Mouse (Mus musculus) MEL (cell line): ENCODE measurements around the gene Gm20388. TPM values are rescaled to one million over a fixed set of nuclear protein-coding genes. Genes with fewer than 3 reads are reported as not detected.
A peak's percentile ranks its signal among the peaks of the same experiment; 100 is the strongest.

Source experiments
- DNase-seq: peaks from one replicate; pipeline ENCODE4 v3.0.0; 2011; ENCODE audit warnings: low read depth, low spot score
- H3K27ac ChIP-seq: 2 replicates; pipeline ENCODE4 v1.5.1; 2012; ENCODE audit warnings: low read depth, mild to moderate bottlenecking, control low read depth, low read length, moderate library complexity; ENCODE audit not compliant: control insufficient read depth
- H3K27me3 ChIP-seq, 2 experiments: fragments of 150-350 bp in 1 of 2; sonication (generic) in 1 of 2; 2 replicates each; pipeline ENCODE4 v1.6.1; 2012; ENCODE audit warnings: low read length in 2 of 2, mild to moderate bottlenecking in 2 of 2, improper control_type of control experiment in 1 of 2, moderate library complexity in 1 of 2; ENCODE audit not compliant: insufficient read depth in 2 of 2, control insufficient read depth in 1 of 2
- H3K36me3 ChIP-seq, 2 experiments: 2 replicates each; pipeline ENCODE4 v1.6.1; 2012 to 2014; ENCODE audit warnings: low read length in 2 of 2, improper control_type of control experiment in 1 of 2, inconsistent platforms in 1 of 2, mild to moderate bottlenecking in 1 of 2; ENCODE audit not compliant: insufficient read depth in 2 of 2, control insufficient read depth in 1 of 2
- H3K4me1 ChIP-seq, 2 experiments: fragments of 150-350 bp in 1 of 2; sonication (generic) in 1 of 2; 2 replicates each; pipeline ENCODE4 v1.6.1; 2012; ENCODE audit warnings: low read length in 2 of 2, improper control_type of control experiment in 1 of 2, mild to moderate bottlenecking in 1 of 2; ENCODE audit not compliant: insufficient read depth in 2 of 2, control insufficient read depth in 1 of 2
- H3K4me3 ChIP-seq, 2 experiments: fragments of 150-350 bp in 1 of 2; sonication (generic) in 1 of 2; 2 replicates each; pipeline ENCODE4 v1.5.1; 2012; ENCODE audit warnings: low read depth in 2 of 2, low read length in 2 of 2, mild to moderate bottlenecking in 2 of 2, moderate library complexity in 2 of 2, control low read depth in 1 of 2, improper control_type of control experiment in 1 of 2; ENCODE audit not compliant: control insufficient read depth in 1 of 2, insufficient read depth in 1 of 2
- H3K79me2 ChIP-seq: 2 replicates; pipeline ENCODE4 v1.6.1; 2012; ENCODE audit warnings: mild to moderate bottlenecking, low read length, moderate library complexity; ENCODE audit not compliant: control insufficient read depth, poor library complexity, insufficient read depth
- H3K9ac ChIP-seq: 2 replicates; pipeline ENCODE4 v1.6.1; 2012; ENCODE audit warnings: low read depth, mild to moderate bottlenecking, control low read depth, low read length, moderate library complexity; ENCODE audit not compliant: control insufficient read depth, poor library complexity, severe bottlenecking
- H3K9me3 ChIP-seq: fragments of 150-350 bp; sonication (generic); replicated peaks from 2 replicates; pipeline ENCODE4 v1.6.1; 2012; ENCODE audit warnings: mild to moderate bottlenecking, low read length, improper control_type of control experiment, moderate library complexity; ENCODE audit not compliant: insufficient read depth
- BHLHE40 ChIP-seq: IDR thresholded peaks from 2 replicates; pipeline ENCODE4 v1.6.1; 2012; ENCODE audit warnings: low read depth, mild to moderate bottlenecking, inconsistent platforms, low read length, improper control_type of control experiment, borderline replicate concordance
- CHD1 ChIP-seq: IDR thresholded peaks from 2 replicates; pipeline ENCODE4 v1.6.1; 2012; ENCODE audit warnings: low read depth, mild to moderate bottlenecking, inconsistent platforms, low read length, improper control_type of control experiment
- ETS1 ChIP-seq: IDR thresholded peaks from 2 replicates; pipeline ENCODE4 v1.6.1; 2012; ENCODE audit warnings: low read depth, mild to moderate bottlenecking, inconsistent platforms, low read length, improper control_type of control experiment, moderate library complexity
- GATA1 ChIP-seq: IDR thresholded peaks from 2 replicates; pipeline ENCODE4 v1.6.1; 2011; ENCODE audit warnings: low read depth, low read length, improper control_type of control experiment
- HCFC1 ChIP-seq: IDR thresholded peaks from 2 replicates; pipeline ENCODE4 v1.6.1; 2012; ENCODE audit warnings: low read depth, mild to moderate bottlenecking, inconsistent platforms, low read length, improper control_type of control experiment, moderate library complexity
- JUND ChIP-seq: IDR thresholded peaks from 2 replicates; pipeline ENCODE4 v1.6.1; 2011; ENCODE audit warnings: low read depth, mild to moderate bottlenecking, improper control_type of control experiment, low read length
- KAT2A ChIP-seq: conservative IDR thresholded peaks from 2 replicates; pipeline ENCODE4 v1.6.1; 2012; ENCODE audit warnings: low read depth, low read length, improper control_type of control experiment, inconsistent platforms
- MXI1 ChIP-seq: IDR thresholded peaks from 2 replicates; pipeline ENCODE4 v1.6.1; 2011; ENCODE audit warnings: mild to moderate bottlenecking, low read depth, low read length, improper control_type of control experiment
- MYC ChIP-seq: IDR thresholded peaks from 2 replicates; pipeline ENCODE4 v1.6.1; 2011; ENCODE audit warnings: low read depth, mild to moderate bottlenecking, low read length, improper control_type of control experiment, moderate library complexity
- NELFE ChIP-seq: IDR thresholded peaks from 2 replicates; pipeline ENCODE4 v1.6.1; 2011; ENCODE audit warnings: low read depth, low read length, improper control_type of control experiment
- NRF1 ChIP-seq: IDR thresholded peaks from 2 replicates; pipeline ENCODE4 v1.6.1; 2014; ENCODE audit warnings: low read depth, mild to moderate bottlenecking, inconsistent platforms, low read length, improper control_type of control experiment, moderate library complexity; ENCODE audit not compliant: poor library complexity, insufficient read depth, severe bottlenecking
- POLR2AphosphoS2 ChIP-seq: IDR thresholded peaks from 2 replicates; pipeline ENCODE4 v1.6.1; 2011; ENCODE audit warnings: low read length, improper control_type of control experiment
- POLR2AphosphoS5 ChIP-seq: IDR thresholded peaks from 2 replicates; pipeline ENCODE4 v1.6.1; 2012; ENCODE audit warnings: low read depth, borderline replicate concordance, mild to moderate bottlenecking, inconsistent platforms, low read length, moderate library complexity, mixed read lengths
- RCOR1 ChIP-seq: IDR thresholded peaks from 2 replicates; pipeline ENCODE4 v1.6.1; 2012; ENCODE audit warnings: low read depth, mild to moderate bottlenecking, inconsistent platforms, low read length, improper control_type of control experiment
- SIN3A ChIP-seq: IDR thresholded peaks from 2 replicates; pipeline ENCODE4 v1.6.1; 2012; ENCODE audit warnings: low read length, improper control_type of control experiment, inconsistent platforms
- SMC3 ChIP-seq: IDR thresholded peaks from 2 replicates; pipeline ENCODE4 v1.6.1; 2011; ENCODE audit warnings: low read depth, low read length, improper control_type of control experiment
- USF1 ChIP-seq: IDR thresholded peaks from 2 replicates; pipeline ENCODE4 v1.6.1; 2014; ENCODE audit warnings: low read depth, mild to moderate bottlenecking, inconsistent platforms, low read length, improper control_type of control experiment, moderate library complexity
- ZC3H11A ChIP-seq: IDR thresholded peaks from 2 replicates; pipeline ENCODE4 v1.6.1; 2012; ENCODE audit warnings: low read depth, mild to moderate bottlenecking, inconsistent platforms, low read length, improper control_type of control experiment
- ZMIZ1 ChIP-seq: IDR thresholded peaks from 2 replicates; pipeline ENCODE4 v1.6.1; 2012; ENCODE audit warnings: low read depth, mild to moderate bottlenecking, inconsistent platforms, low read length, improper control_type of control experiment, moderate library complexity
- polyA plus RNA-seq, 2 experiments: library from polyadenylated mRNA; stranded (reverse) in 1 of 2; unstranded in 1 of 2; fragments of >175 nt in 1 of 2; fragments of >200 nt in 1 of 2; gene quantifications; 2 replicates each; pipeline versions ENCODE4 v1.2.1 to v1.2.4; 2012; ENCODE audit warnings: low replicate concordance in 2 of 2, low read depth in 1 of 2; ENCODE audit not compliant: insufficient read length in 2 of 2, insufficient read depth in 1 of 2, missing spikeins in 1 of 2
- total RNA-seq: library from RNA; depleted of rRNA; stranded (reverse); fragments of 300-350 nt; gene quantifications from 2 replicates; pipeline ENCODE4 v1.2.3, GENCODE M21; 2012

Gene Gm20388
- total and polyA plus RNA-seq, 3 experiments = 11.1 to 17.8 TPM; not detected in 1

GRCm38 (mm10) chr8:120378306-120378705, 467.7 kb downstream of the Gm20388 start:
- Histone ChIP-seq H3K4me3 (peak overlapping the region; percentile 45 to 50), H3K36me3 (peaks cover 0 to 49% of the 10 kb centered on the region in 2 experiments; a peak in 2 of 4 replicates), H3K9me3 (no peaks in the 10 kb centered on the region), H3K9ac (peak overlapping the region; percentile 83), H3K27me3 (no peaks in the 10 kb centered on the region), H3K79me2 (peaks cover 24% of the 10 kb centered on the region), H3K27ac (peak overlapping the region; percentile 97), H3K4me1 (peaks cover 40 to 71% of the 10 kb centered on the region in 2 experiments)
- TF ChIP-seq NELFE (0 out of 2 replicates have a peak, but pooled peaks have one; percentile 17), CHD1 (no peak), SMC3 (0 out of 2 replicates have a peak, but pooled peaks have one; percentile 3), BHLHE40 (peak; percentile 25; the same call in 1 of the 2 replicates), RCOR1 (no peak), USF1 (peak; percentile 48; the same call in 1 of the 2 replicates), POLR2AphosphoS5 (no peak)
- DNase-seq = peak; percentile 78

DNA sequence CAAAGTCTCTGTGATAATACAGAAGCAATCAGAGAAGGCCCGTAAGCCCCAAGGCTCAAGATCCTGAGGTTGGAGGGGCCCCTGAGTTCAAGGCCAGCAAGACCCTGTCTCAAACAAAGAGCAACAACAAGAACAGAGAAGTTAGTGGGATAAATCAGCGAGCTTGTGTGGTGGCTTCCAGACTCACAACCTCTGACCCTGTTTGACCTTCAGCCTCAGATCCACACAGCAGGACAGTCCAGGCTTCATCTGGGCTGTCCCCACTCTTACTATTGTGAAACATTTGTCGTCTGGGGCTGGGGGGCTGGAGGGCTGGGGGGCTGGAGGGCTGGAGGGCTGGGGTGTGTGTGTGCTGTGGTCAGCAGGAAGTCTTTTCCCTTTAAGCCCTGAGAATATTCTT, 468.4 kb downstream of the Gm20388 start:
- Histone ChIP-seq H3K4me3 (no peak overlapping the region), H3K27me3 (no peaks in the 10 kb centered on the region), H3K9me3 (no peaks in the 10 kb centered on the region), H3K79me2 (peaks cover 22% of the 10 kb centered on the region), H3K36me3 (peaks cover 0 to 46% of the 10 kb centered on the region in 2 experiments; a peak in 2 of 4 replicates), H3K9ac (peak overlapping the region; percentile 83), H3K4me1 (peaks cover 40 to 68% of the 10 kb centered on the region in 2 experiments), H3K27ac (peak overlapping the region; percentile 97)
- no peak for TF ChIP-seq POLR2AphosphoS2
- TF ChIP-seq NRF1 = no peak
- TF ChIP-seq ZMIZ1 = no peak
- no peak for TF ChIP-seq MYC
- TF ChIP-seq JUND = no peak
- TF ChIP-seq ZC3H11A = no peak
- no peak for TF ChIP-seq KAT2A
- TF ChIP-seq GATA1 = no peak
- TF ChIP-seq RCOR1 = no peak
- no peak for DNase-seq

- H3K79me2 ChIP-seq = peaks cover 1% of the 10 kb centered on the region
- H3K4me1 ChIP-seq = peaks cover 26 to 42% of the 10 kb centered on the region in 2 experiments
- peak overlapping the region; percentile 41 for H3K27ac ChIP-seq
- no peak for DNase-seq
- H3K4me3 ChIP-seq = no peak overlapping the region
- H3K27me3 ChIP-seq = no peaks in the 10 kb centered on the region
- H3K9me3 ChIP-seq = no peaks in the 10 kb centered on the region
- H3K9ac ChIP-seq = peak overlapping the region; percentile 42
- peaks cover 0 to 27% of the 10 kb centered on the region in 2 experiments; a peak in 2 of 4 replicates for H3K36me3 ChIP-seq
- TF ChIP-seq POLR2AphosphoS2 (no peak), ETS1 (no peak), MXI1 (no peak), GATA1 (no peak), SIN3A (no peak), SMC3 (no peak), KAT2A (no peak), HCFC1 (no peak)
These were observed 471.2 kb downstream of the Gm20388 start for GRCm38 (mm10) chr8:120381865-120382264.
